Mouse (Mus musculus) limb, embryonic 10.5 days (tissue): Measurements from ENCODE around the gene 1700029F12Rik. TPM values are rescaled to one million over a fixed set of nuclear protein-coding genes. Genes with fewer than 3 reads are reported as not detected.

Source experiments
- DNase-seq: peaks from one replicate; pipeline ENCODE4 v3.0.0-alpha.2; 2017; ENCODE audit warnings: low spot score
- H3K27ac ChIP-seq: fragments of 300-500 bp; sonication (generic); 2 replicates; pipeline ENCODE4 v1.5.1; 2016; ENCODE audit warnings: mild to moderate bottlenecking
- H3K27me3 ChIP-seq: fragments of 300-500 bp; sonication (generic); 2 replicates; pipeline ENCODE4 v1.6.1; 2016; ENCODE audit warnings: low read depth, mild to moderate bottlenecking; ENCODE audit not compliant: poor library complexity, severe bottlenecking
- H3K36me3 ChIP-seq: fragments of 300-500 bp; sonication (generic); 2 replicates; pipeline ENCODE4 v1.6.1; 2016; ENCODE audit warnings: mild to moderate bottlenecking, moderate library complexity
- H3K4me1 ChIP-seq: fragments of 300-500 bp; sonication (generic); 2 replicates; pipeline ENCODE4 v1.6.1; 2016
- H3K4me3 ChIP-seq: fragments of 300-500 bp; sonication (generic); 2 replicates; pipeline ENCODE4 v1.5.1; 2016; ENCODE audit warnings: mild to moderate bottlenecking, moderate library complexity
- H3K9me3 ChIP-seq: fragments of 300-500 bp; sonication (generic); replicated peaks from 2 replicates; pipeline ENCODE4 v1.6.1; 2016; ENCODE audit warnings: mild to moderate bottlenecking
- WGBS: fragments of 180-500 bp; shearing (Covaris S2); methylation state at CpG from one replicate; pipeline ENCODE4 v1.1.7; 2016; 5-methylcytosine and 5-hydroxymethylcytosine counted together
- polyA plus RNA-seq: library from polyadenylated mRNA; unstranded; fragments of >200 nt; fragmentation: Nextera tagmentation; extraction: Ambion mirVana; gene quantifications from 2 replicates; pipeline ENCODE4 v1.2.1, GENCODE M21; 2016

The 1700029F12Rik gene
- polyA plus RNA-seq, 1 experiment from 2014 or later: not detected

- peak overlapping the region; percentile 51 for H3K4me3 ChIP-seq
- H3K4me1 ChIP-seq: peaks cover 14% of the 10 kb centered on the region; the same call in 1 of the 2 replicates
- H3K27me3 ChIP-seq: 0 out of 2 replicates have a peak, but pooled peaks cover 11% of the 10 kb centered on the region
- peak overlapping the region; percentile 63 for H3K27ac ChIP-seq
- no peaks in the 10 kb centered on the region for H3K9me3 ChIP-seq
- peak; percentile 57 for DNase-seq
- 2% methylated on average over 19 of the region's 19 CpGs for WGBS
- H3K36me3 ChIP-seq: no peaks in the 10 kb centered on the region
These were observed 25.7 kb downstream of the 1700029F12Rik start for GRCm38 (mm10) chr13:97008266-97009153.

DNA sequence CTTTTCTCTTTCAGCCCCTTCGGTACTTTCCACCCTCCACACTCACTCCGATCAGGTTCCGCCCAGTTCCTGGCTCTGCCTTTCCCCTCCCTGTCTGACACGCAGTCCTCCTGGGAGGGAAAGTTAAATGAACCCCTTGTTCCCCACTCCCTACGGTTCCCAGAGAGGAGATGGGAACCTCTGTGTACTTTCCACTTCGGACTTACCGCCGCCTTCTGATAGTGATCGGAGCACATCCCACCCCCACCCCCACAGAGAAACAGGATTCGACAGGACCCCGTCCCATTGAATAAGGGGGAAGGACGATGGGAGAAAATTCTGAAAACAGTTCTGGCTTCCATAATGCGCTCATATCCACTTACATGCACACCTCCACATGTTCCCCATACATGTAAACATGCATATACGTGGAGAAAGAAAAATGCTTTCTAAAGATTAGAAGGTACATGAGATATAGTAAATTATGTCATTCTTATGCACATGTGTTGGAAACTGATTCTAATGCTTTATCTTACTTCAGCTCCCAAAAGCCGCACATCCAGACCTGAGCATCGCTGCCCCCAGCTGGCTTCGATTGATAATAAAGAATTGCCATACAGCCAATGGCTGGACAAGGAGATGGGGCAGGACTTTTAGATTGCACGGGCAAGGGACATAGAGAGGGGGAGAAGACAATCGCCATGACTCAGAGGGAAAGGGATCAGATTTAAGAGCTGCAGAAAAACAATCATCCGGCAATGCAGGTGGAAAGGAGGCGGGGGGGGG is 26.5 kb downstream of the 1700029F12Rik start:
- DNase-seq: peak; percentile 50
- H3K27me3 ChIP-seq: 0 out of 2 replicates have a peak, but pooled peaks cover 11% of the 10 kb centered on the region
- H3K36me3 ChIP-seq: no peaks in the 10 kb centered on the region
- WGBS: 2% methylated on average over 19 of the region's 21 CpGs
- peak overlapping the region; percentile 51 for H3K4me3 ChIP-seq
- H3K9me3 ChIP-seq: no peaks in the 10 kb centered on the region
- H3K4me1 ChIP-seq: peaks cover 14% of the 10 kb centered on the region; the same call in 1 of the 2 replicates
- 0 out of 2 replicates have a peak overlapping the region, but pooled peaks have one; percentile 32 for H3K27ac ChIP-seq

DNA sequence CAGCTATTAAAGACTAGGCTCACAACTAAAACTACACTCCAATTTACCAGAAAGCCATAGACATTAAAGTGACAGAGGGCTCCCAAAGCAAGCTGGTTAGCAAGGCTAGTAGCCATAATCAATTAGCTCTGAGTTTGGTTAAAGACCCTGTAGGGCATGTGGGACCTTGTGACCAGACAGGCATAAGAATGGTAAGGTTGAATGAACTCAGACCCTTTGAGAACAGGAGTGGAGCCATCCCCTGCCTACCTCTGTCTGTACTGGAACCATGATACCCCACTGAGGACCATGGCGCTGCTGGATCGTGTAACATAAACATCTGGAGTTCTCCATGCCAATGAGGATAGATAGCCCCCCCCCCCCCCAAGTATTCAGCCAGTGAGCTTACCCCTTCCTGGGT is 27.4 kb downstream of the 1700029F12Rik start:
- Histone ChIP-seq H3K36me3 (no peaks in the 10 kb centered on the region), H3K27me3 (0 out of 2 replicates have a peak, but pooled peaks cover 11% of the 10 kb centered on the region), H3K4me1 (peaks cover 14% of the 10 kb centered on the region; the same call in 1 of the 2 replicates), H3K9me3 (no peaks in the 10 kb centered on the region), H3K4me3 (peak overlapping the region; percentile 51; the same call in 1 of the 2 replicates), H3K27ac (no peak overlapping the region)
- 29% methylated on average over 2 of the region's 2 CpGs for WGBS
- DNase-seq: no peak

DNA sequence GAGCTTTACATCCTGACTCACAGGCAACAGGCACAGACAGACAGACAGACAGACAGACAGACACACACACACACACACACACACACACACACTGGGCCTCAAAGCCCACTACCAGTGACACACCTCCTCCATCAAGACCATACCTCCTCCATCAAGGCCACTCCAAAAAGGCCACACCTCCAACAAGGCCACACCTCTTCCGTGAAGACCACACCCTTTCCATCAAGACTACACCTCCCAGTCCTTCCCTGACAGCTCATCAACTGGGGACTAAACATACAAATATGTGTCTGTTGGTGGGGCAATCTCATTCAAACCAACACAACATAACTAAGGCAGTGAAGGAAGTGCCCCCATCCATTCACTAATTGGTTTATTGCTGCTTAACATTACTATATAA is 37.1 kb downstream of the 1700029F12Rik start:
- H3K27me3 ChIP-seq: no peaks in the 10 kb centered on the region
- no peaks in the 10 kb centered on the region for H3K4me1 ChIP-seq
- H3K27ac ChIP-seq: no peak overlapping the region
- H3K9me3 ChIP-seq: no peaks in the 10 kb centered on the region
- 79% methylated on average over 1 of the region's 1 CpGs for WGBS
- DNase-seq: no peak
- no peaks in the 10 kb centered on the region for H3K36me3 ChIP-seq
- no peak overlapping the region for H3K4me3 ChIP-seq

- Histone ChIP-seq H3K4me3 (no peak overlapping the region), H3K27ac (no peak overlapping the region), H3K4me1 (peaks cover 8% of the 10 kb centered on the region), H3K36me3 (no peaks in the 10 kb centered on the region), H3K27me3 (no peaks in the 10 kb centered on the region), H3K9me3 (no peaks in the 10 kb centered on the region)
- no peak for DNase-seq
- WGBS: 80% methylated on average over 5 of the region's 5 CpGs
These were observed 38.9 kb downstream of the 1700029F12Rik start for GRCm38 (mm10) chr13:96995243-96995642.

DNA sequence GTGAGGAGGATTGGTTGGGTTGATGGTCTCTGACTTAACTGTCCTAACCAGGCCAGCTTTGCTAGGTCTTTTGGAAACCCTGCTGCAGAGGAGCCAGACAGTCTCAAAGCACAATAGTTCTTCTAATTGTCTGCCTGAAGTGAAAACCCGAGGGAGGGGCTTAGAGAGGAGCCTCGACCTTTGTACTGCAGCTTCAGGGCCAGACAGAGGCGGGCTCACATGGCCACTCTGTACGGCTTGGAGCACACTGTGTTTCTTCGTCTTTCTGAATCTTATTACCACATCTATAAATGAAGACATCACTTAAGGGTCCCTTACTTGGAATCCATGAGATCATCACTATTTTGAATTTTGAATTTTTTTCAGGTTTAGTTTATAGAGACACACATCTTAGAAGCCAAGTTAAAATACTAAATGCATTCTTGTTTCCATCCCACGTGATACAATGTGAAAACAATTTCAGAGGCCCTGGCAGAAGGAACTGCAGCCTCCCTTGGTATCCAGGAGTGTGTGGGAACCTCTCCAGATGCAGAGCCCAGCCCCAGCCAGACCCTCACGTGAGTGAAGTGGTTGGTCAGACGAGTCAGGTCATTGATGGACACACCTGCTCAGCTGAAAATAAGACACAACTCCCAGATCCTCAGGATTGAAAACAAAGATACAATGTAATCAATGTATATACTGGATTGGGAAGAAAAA is 40.7 kb downstream of the 1700029F12Rik start:
- Histone ChIP-seq H3K27me3 (no peaks in the 10 kb centered on the region), H3K27ac (no peak overlapping the region), H3K4me3 (no peak overlapping the region), H3K36me3 (no peaks in the 10 kb centered on the region), H3K4me1 (peaks cover 8% of the 10 kb centered on the region), H3K9me3 (no peaks in the 10 kb centered on the region)
- DNase-seq: no peak
- 72% methylated on average over 8 of the region's 8 CpGs for WGBS

DNA sequence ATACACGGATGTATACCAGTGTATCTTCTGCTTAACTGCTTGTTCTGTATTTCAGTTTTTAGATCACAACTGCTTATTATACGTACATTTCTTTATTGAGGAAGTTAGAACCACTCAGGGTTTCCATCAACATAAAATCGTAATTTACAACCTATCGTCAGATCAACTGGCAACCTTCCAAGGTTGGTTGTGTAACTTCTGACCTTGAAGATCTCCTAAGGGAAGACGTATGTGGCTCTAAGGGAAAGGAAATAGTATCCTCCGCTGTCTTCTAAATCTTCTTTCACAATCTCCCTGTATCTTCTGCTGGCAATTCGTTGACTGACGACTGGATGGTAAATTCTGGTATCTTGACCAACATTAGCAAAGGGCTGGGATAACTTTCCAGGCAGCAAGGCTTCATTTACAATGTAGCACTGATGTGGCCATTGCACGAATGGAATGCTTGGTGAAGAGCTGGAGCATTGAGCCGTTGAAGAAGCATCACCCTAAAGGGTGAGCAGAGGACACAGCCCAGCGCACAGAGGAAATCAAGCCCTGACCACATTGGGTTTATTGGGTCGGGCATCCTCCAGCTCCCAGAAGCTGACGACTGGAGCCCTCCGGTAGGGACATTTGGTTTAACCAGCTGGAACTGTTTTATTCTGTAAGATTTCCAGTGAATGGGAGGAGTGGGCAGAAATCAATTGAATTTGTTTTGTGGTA is 43.4 kb downstream of the 1700029F12Rik start:
- H3K27ac ChIP-seq: no peak overlapping the region

DNA sequence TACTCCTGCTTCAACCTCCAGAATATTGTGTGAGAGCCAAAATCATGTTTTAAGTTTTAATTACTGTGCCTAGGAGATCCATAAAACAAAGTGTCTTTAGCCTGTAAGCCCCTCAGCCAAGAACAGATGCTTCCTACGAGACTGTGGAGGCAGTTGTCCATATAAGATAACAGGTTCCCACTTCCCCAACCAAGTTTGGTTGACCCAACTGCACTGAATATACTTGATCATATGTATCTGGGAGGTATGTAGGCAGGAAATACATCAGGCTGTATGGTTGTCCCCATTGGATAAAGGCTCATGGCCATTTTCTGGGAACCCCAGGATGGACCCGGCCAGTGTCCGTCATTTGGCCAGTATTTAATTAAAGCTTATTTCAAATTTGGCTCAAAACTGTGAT is 44.1 kb downstream of the 1700029F12Rik start:
- H3K9me3 ChIP-seq: no peaks in the 10 kb centered on the region
- H3K27ac ChIP-seq: no peak overlapping the region
- no peaks in the 10 kb centered on the region for H3K36me3 ChIP-seq
- no peak overlapping the region for H3K4me3 ChIP-seq
- peaks cover 22% of the 10 kb centered on the region for H3K4me1 ChIP-seq
- H3K27me3 ChIP-seq: no peaks in the 10 kb centered on the region
- DNase-seq: no peak
- WGBS: 91% methylated on average over 3 of the region's 3 CpGs

More for the DNA sequence above, 43.4 kb downstream of the 1700029F12Rik start:
- 83% methylated on average over 14 of the region's 14 CpGs for WGBS
- Histone ChIP-seq H3K27me3 (no peaks in the 10 kb centered on the region), H3K4me1 (peaks cover 17% of the 10 kb centered on the region), H3K4me3 (no peak overlapping the region), H3K9me3 (no peaks in the 10 kb centered on the region), H3K36me3 (no peaks in the 10 kb centered on the region)
- no peak for DNase-seq

GRCm38 (mm10) chr13:96989129-96989528 is 45.0 kb downstream of the 1700029F12Rik start:
- 96% methylated on average over 16 of the region's 16 CpGs for WGBS
- DNase-seq: no peak
- peaks cover 23% of the 10 kb centered on the region for H3K4me1 ChIP-seq
- H3K9me3 ChIP-seq: no peaks in the 10 kb centered on the region
- H3K36me3 ChIP-seq: no peaks in the 10 kb centered on the region
- no peak overlapping the region for H3K27ac ChIP-seq
- no peaks in the 10 kb centered on the region for H3K27me3 ChIP-seq
- no peak overlapping the region for H3K4me3 ChIP-seq

GRCm38 (mm10) chr13:96985599-96986275 is 48.4 kb downstream of the 1700029F12Rik start:
- no peaks in the 10 kb centered on the region for H3K27me3 ChIP-seq
- no peak for DNase-seq
- H3K36me3 ChIP-seq: no peaks in the 10 kb centered on the region
- 55% methylated on average over 12 of the region's 12 CpGs for WGBS
- H3K4me3 ChIP-seq: no peak overlapping the region
- H3K4me1 ChIP-seq: peaks cover 31% of the 10 kb centered on the region
- H3K9me3 ChIP-seq: no peaks in the 10 kb centered on the region
- H3K27ac ChIP-seq: no peak overlapping the region

DNA sequence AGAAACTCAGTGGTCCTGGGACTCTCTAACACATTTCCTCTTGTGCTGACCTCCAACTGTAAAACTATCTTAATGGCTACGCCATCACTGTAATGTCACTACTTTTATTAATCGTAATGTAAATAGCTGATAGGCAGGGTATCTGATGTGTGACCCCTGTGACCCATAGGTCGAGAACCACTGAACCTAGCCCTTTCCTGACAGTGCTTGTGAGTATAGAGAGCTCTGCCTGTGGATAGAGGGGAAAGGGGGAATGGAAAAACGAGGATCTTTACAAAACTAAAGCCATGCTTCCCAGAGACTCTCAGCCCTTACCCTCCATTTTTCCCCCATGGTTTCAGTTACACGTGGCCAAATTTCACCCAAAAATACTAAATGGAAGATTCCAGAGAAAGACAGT is 49.5 kb downstream of the 1700029F12Rik start:
- 87% methylated on average over 5 of the region's 5 CpGs for WGBS
- no peak overlapping the region for H3K4me3 ChIP-seq
- H3K9me3 ChIP-seq: no peaks in the 10 kb centered on the region
- peaks cover 30% of the 10 kb centered on the region for H3K4me1 ChIP-seq
- no peaks in the 10 kb centered on the region for H3K36me3 ChIP-seq
- no peak for DNase-seq
- no peak overlapping the region for H3K27ac ChIP-seq
- no peaks in the 10 kb centered on the region for H3K27me3 ChIP-seq
